Mouse (Mus musculus): Measurements from ENCODE around the gene Tiparp. TPM values are rescaled to one million over a fixed set of nuclear protein-coding genes. Genes with fewer than 3 reads are reported as not detected.
A peak's percentile ranks its signal among the peaks of the same experiment; 100 is the strongest.

Gene Tiparp
- polyA plus RNA-seq, 1 experiment from 2014 or later, result 7.3 TPM

DNA sequence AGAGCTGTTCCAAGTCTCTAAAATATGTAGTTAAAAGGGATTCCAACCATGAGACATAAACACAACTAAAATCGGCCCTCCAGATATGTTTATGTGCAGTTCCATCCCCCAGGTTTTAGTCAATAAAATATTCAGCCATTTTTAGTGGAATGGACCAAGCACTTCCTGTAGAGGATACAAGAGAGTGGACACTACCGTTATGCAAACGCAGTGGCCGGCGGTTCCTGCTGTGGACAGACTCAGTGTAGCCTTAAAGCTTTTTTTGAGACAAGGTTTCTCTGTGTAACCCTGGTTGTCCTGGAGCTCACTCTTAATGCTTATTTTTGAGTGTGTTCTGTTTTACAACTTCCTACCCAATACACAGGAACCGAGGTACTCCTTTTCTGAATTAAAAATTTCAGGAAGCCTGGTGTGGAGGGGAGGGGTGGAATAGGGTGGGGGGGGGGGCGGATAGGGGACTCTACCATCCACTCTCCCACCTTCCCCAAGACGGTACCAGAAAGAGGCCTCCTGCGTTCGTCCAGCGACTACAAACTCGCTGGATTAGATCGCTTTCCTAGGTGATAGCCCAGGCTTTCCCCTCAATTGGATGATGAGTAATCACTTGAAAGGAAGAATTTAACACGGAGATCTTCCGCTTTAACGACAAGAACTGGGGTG is 57.7 kb downstream of the Tiparp start:
- WGBS (ENCODE audit: insufficient replicate concordance), result 23% methylated on average over 16 of the region's 16 CpGs
- ATAC-seq (ENCODE audit: low read depth) (no peak), DNase-seq (no peak)

DNA sequence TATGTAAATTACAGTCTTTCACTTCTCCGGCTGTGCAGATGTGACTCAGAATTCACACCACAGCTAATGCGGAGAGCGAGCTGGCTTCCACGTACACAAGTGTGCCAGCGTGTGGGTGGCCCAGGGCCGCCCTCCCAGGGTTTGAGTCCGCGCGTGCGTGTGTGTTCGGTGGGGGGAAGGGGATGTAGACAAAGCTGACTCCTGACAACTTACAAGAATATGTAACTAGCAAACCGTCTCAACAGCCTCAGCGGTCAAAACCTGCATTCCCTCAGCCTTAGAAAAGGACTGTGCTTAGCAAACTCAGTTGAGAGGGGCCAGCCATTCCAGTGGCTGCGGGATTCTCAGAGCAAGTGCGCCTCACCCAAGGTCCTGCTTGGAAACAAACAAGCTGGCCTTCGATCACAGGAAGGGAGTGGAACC is 58.3 kb downstream of the Tiparp start:
- no peaks in the 10 kb centered on the region for H3K36me3 ChIP-seq
- 9% methylated on average over 16 of the region's 16 CpGs for WGBS (ENCODE audit: insufficient replicate concordance)
- H3K4me1 ChIP-seq (replicated peaks), result peaks cover 6% of the 10 kb centered on the region; the same call in 1 of the 2 replicates
- no peaks in the 10 kb centered on the region for H3K27me3 ChIP-seq
- peak overlapping the region; percentile 22 for H3K4me3 ChIP-seq (replicated peaks)
- H3K9ac ChIP-seq, result no peak overlapping the region
- no peak for ATAC-seq (ENCODE audit: low read depth)
- no peak for DNase-seq
- no peaks in the 10 kb centered on the region for H3K9me3 ChIP-seq (replicated peaks)
- peak overlapping the region; percentile 51 for H3K4me2 ChIP-seq
- H3K27ac ChIP-seq, result no peak overlapping the region

More for the DNA sequence above, 57.7 kb downstream of the Tiparp start:
- Histone ChIP-seq H3K9ac (no peak overlapping the region), H3K36me3 (no peaks in the 10 kb centered on the region), H3K4me3 (replicated peaks) (peak overlapping the region; percentile 22), H3K27me3 (no peaks in the 10 kb centered on the region), H3K9me3 (replicated peaks) (no peaks in the 10 kb centered on the region), H3K27ac (no peak overlapping the region), H3K4me1 (replicated peaks) (peaks cover 6% of the 10 kb centered on the region; the same call in 1 of the 2 replicates), H3K4me2 (peak overlapping the region; percentile 51)

DNA sequence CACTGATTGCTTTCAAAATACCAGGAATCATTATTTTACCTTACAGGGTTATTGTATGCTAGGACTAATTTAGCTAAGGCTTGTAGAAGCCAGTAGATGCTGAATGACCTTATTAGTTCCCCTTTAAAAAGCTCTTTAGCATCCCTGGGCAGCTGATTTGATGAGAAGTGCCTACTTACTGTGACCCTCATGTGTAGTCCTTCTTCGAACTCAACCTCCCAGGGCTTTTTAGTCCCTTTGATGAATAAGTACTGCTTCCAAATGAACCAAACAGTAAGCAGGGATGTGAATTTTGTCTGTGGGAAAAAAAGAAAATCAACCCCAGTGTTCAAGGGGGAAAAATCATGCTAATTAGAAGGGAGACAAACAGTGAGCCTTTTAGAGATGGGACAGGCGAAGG is 58.8 kb downstream of the Tiparp start:
- 54% methylated on average over 2 of the region's 2 CpGs for WGBS (ENCODE audit: insufficient replicate concordance)
- Histone ChIP-seq H3K9ac (no peak overlapping the region), H3K27me3 (no peaks in the 10 kb centered on the region), H3K4me3 (replicated peaks) (no peak overlapping the region), H3K4me2 (0 out of 2 replicates have a peak overlapping the region, but pooled peaks have one; percentile 51), H3K27ac (no peak overlapping the region), H3K36me3 (no peaks in the 10 kb centered on the region), H3K9me3 (replicated peaks) (no peaks in the 10 kb centered on the region), H3K4me1 (replicated peaks) (peaks cover 6% of the 10 kb centered on the region; the same call in 1 of the 2 replicates)
- DNase-seq (no peak), ATAC-seq (ENCODE audit: low read depth) (no peak)

DNA sequence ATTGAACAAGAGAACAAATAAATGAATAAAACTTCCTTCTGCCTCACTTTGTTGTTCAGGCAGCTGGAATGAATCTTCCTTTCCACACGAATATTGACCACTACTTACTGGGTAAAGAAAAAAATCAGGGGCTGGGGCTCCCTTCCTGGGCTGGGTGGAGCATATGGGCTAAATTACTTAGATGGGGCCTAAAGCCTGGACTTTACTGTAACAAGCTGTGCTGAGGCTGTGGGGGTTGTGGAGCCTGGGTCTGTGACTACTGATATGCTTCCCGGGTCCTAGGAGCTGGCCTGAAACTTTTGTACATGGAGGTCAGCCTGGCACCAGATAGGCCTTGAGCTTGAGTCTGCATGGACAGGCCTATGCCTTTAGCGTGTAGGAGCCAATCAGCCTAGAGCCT is 60.2 kb downstream of the Tiparp start:
- Histone ChIP-seq H3K4me2 (no peak overlapping the region), H3K9me3 (replicated peaks) (no peaks in the 10 kb centered on the region), H3K27me3 (no peaks in the 10 kb centered on the region), H3K4me3 (replicated peaks) (no peak overlapping the region), H3K9ac (no peak overlapping the region), H3K4me1 (replicated peaks) (peaks cover 6% of the 10 kb centered on the region; the same call in 1 of the 2 replicates), H3K36me3 (no peaks in the 10 kb centered on the region), H3K27ac (no peak overlapping the region)
- WGBS (ENCODE audit: insufficient replicate concordance), result 47% methylated on average over 3 of the region's 3 CpGs
- DNase-seq (no peak), ATAC-seq (ENCODE audit: low read depth) (no peak)

DNA sequence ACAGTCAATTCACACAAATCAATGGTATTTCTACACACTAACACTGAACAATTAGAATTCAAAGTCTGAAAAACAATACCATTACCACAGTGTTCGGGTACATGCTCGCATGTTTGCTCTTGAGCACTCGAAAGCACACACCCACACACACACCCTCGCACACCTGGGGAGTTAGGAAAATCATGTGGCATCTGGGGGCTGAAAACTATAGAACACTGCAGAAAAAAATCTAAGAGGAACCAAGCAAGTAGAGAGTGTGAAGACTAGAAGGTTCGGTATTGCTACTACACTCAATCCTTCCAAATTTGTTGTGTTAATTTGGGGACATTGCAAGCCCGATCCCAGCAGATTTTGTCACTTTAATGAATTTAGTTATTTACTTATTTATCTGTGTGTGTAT is 64.6 kb downstream of the Tiparp start:
- Histone ChIP-seq H3K4me2 (no peak overlapping the region), H3K4me1 (replicated peaks) (no peaks in the 10 kb centered on the region), H3K27me3 (no peaks in the 10 kb centered on the region), H3K36me3 (no peaks in the 10 kb centered on the region), H3K27ac (no peak overlapping the region), H3K9me3 (replicated peaks) (no peaks in the 10 kb centered on the region), H3K9ac (no peak overlapping the region), H3K4me3 (replicated peaks) (no peak overlapping the region)
- 74% methylated on average over 6 of the region's 6 CpGs for WGBS (ENCODE audit: insufficient replicate concordance)
- ATAC-seq (ENCODE audit: low read depth), result no peak
- no peak for DNase-seq

DNA sequence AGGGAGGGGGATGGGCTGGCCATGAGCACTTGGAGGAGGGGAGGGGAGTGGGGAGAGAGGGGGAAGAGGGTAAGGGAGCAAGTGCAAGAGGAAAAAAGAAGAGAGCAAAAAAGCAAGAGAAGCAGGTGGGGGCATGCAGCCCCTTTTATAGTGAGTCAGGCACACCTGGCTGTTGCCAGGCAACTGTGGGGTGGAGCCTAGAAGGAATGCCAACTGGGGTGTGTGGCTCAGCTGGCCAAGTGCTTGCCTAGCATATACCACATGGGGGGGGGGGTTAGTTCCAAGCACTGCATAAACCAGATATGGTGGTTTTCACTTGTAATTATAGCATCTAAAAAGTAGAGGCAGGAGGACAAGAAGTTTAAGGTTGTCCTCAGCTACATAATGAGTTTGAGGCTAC is 66.3 kb downstream of the Tiparp start:
- no peak overlapping the region for H3K4me2 ChIP-seq
- ATAC-seq (ENCODE audit: low read depth), result no peak
- no peaks in the 10 kb centered on the region for H3K9me3 ChIP-seq (replicated peaks)
- no peaks in the 10 kb centered on the region for H3K4me1 ChIP-seq (replicated peaks)
- no peaks in the 10 kb centered on the region for H3K27me3 ChIP-seq
- H3K36me3 ChIP-seq, result no peaks in the 10 kb centered on the region
- no peak overlapping the region for H3K9ac ChIP-seq
- no peak for DNase-seq
- no peak overlapping the region for H3K4me3 ChIP-seq (replicated peaks)
- no peak overlapping the region for H3K27ac ChIP-seq

DNA sequence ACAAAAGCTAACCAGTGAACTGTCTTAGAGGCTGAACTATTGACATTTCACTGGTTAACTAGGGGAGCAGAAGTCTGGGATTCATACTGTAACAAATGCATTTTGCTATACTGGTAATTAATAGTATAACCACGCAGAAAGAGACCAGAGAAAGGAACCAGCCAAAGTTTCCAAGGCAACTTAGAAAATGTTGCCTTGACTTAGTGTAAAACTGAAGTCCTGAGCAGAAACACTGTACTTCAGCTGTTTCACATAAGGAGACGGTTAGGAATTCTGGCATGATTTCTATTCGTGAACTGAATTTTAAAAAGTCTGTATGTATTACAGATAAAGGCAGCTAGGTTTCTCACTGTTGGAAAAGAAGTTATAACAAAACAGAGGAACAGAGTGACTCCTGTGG is 67.0 kb downstream of the Tiparp start:
- Histone ChIP-seq H3K9me3 (replicated peaks) (no peaks in the 10 kb centered on the region), H3K4me3 (replicated peaks) (no peak overlapping the region), H3K4me1 (replicated peaks) (no peaks in the 10 kb centered on the region), H3K4me2 (no peak overlapping the region), H3K36me3 (no peaks in the 10 kb centered on the region), H3K27ac (no peak overlapping the region), H3K27me3 (no peaks in the 10 kb centered on the region), H3K9ac (no peak overlapping the region)
- no peak for DNase-seq
- no peak for ATAC-seq (ENCODE audit: low read depth)
- WGBS (ENCODE audit: insufficient replicate concordance), result 78% methylated on average over 3 of the region's 3 CpGs

DNA sequence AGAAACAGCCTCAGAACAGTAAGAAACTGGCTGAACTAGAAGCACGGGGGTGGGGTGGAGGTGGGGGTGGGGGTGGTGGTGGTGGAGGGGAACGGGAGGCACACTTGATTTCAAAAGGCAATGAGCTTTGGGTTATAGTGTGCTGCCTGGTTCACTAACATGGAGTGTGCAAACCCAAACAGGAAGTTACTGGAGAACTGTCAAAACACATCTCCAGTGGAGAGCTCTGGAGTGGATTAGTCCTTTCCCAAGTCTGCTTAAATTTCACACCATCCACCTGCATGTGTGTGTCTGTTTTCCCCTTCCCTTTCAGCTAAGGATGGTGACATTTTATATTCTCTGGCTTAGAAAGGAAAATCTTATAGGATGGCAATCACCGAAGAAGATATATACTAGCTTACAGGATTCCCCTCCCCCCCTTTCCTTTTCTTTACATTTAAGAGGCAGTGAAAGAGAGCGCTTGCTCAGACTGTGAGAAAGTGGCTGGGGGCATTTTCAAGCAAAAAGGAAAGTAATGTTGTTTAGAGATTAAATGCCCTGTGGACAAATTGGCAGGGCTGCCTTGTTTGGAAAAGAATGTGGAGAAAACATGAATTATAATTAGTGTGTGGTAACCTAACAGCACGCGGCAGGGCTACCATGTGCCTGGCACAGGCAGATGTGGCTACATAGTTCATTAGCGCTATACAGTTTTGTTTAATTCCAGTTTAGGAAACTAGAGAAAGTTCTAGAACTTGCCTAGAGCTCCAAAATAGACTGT is 70.0 kb downstream of the Tiparp start:
- 58% methylated on average over 7 of the region's 7 CpGs for WGBS (ENCODE audit: insufficient replicate concordance)
- no peak overlapping the region for H3K27ac ChIP-seq
- DNase-seq (no peak), ATAC-seq (ENCODE audit: low read depth) (no peak)
- H3K27me3 ChIP-seq, result no peaks in the 10 kb centered on the region
- H3K4me2 ChIP-seq, result no peak overlapping the region
- H3K9me3 ChIP-seq (replicated peaks), result no peaks in the 10 kb centered on the region
- no peaks in the 10 kb centered on the region for H3K4me1 ChIP-seq (replicated peaks)
- H3K4me3 ChIP-seq (replicated peaks), result no peak overlapping the region
- H3K9ac ChIP-seq, result no peak overlapping the region
- H3K36me3 ChIP-seq, result no peaks in the 10 kb centered on the region

DNA sequence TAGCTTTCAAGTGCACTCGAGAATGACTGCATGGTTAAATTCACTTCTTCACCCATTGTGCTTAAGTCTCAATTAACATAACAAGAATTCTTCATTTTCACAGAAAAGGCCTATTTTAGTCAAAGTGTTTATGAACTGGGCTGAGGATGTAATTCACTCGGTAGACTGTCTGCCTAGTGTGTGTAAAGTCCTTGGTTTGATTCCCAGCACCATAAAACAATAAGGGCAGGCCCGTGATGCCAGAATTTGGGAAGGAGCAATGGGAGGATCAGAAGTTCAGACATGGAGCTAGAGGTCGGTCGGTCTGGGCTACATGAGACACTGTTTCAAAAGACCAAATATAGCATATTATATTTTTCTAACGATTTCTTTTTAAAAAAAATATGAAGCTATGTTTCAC is 70.9 kb downstream of the Tiparp start:
- no peaks in the 10 kb centered on the region for H3K9me3 ChIP-seq (replicated peaks)
- no peak overlapping the region for H3K4me3 ChIP-seq (replicated peaks)
- no peak overlapping the region for H3K4me2 ChIP-seq
- DNase-seq, result no peak
- no peak overlapping the region for H3K27ac ChIP-seq
- 60% methylated on average over 6 of the region's 6 CpGs for WGBS (ENCODE audit: insufficient replicate concordance)
- no peak overlapping the region for H3K9ac ChIP-seq
- no peaks in the 10 kb centered on the region for H3K36me3 ChIP-seq
- ATAC-seq (ENCODE audit: low read depth), result no peak
- H3K27me3 ChIP-seq, result no peaks in the 10 kb centered on the region
- no peaks in the 10 kb centered on the region for H3K4me1 ChIP-seq (replicated peaks)

DNA sequence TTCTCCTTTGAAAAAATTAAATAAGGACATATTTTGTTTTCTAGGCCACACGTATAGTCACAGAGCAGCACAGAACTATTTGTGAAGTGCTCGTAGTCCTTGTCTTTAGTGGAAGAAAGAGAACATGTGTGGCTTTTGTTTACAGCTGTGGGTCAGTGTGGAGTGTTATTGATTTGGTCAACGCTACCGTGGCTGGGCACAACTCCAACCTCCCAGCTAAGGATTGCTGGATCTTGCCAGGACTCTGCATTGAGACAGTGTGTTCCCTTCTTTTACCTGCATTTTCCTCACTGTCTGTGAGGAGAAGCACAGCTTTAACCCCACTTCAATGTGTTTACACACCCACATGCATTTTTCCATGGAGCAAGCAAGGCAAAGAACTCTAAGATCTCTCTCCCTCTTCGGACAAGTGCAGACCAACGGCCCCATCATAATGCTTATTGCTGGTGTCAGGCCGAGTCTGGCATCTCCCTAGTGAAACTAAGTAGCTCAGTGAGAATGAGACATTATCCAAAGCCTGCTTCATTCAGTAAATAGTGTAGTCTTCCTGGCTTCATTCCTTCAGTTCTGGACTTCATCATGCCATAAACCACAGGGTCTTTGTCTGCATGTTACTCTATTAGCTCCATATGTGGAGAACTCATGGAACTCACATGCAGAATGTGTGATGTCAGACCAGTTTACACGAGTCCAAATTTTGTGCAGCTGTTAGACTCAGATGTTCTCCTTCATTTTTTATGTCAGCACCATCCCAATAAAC is 73.3 kb downstream of the Tiparp start:
- H3K4me1 ChIP-seq (replicated peaks), result no peaks in the 10 kb centered on the region
- H3K4me2 ChIP-seq, result no peak overlapping the region
- no peak overlapping the region for H3K9ac ChIP-seq
- no peaks in the 10 kb centered on the region for H3K27me3 ChIP-seq
- DNase-seq, result no peak
- ATAC-seq (ENCODE audit: low read depth), result no peak
- WGBS (ENCODE audit: insufficient replicate concordance), result 60% methylated on average over 8 of the region's 8 CpGs
- H3K36me3 ChIP-seq, result no peaks in the 10 kb centered on the region
- H3K4me3 ChIP-seq (replicated peaks), result no peak overlapping the region
- no peak overlapping the region for H3K27ac ChIP-seq
- no peaks in the 10 kb centered on the region for H3K9me3 ChIP-seq (replicated peaks)

DNA sequence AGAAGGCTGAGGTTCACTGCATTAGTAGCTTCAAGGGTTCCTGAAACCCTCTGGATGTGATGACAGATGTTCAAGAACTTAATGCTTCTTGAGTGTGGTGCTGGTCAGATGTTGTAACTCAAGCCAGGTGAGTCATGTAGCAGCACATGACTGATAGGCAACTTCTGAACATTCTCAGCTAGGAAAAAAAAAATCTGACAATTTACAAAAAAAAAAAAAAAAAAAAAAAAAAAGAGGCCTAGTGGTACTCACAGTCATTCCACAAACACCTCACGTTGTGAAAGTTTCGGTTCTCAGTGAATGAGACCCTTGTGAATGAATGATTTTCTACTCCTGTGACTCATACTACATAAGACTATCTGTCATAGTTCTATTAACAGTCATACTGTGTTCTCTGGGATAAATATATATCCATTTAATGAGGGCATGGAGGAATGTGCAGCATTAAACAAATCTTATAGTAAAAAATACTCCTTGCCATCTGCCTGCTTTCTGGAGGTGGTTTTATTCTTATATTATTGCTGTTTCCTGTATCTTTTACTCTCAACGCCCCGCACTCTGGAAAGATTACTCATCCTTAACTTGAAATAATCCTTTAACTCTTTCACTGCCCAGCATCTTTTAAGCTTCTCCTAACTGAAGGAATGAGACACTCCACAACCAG is 75.3 kb downstream of the Tiparp start:
- Histone ChIP-seq H3K4me2 (no peak overlapping the region), H3K27me3 (no peaks in the 10 kb centered on the region), H3K9me3 (replicated peaks) (no peaks in the 10 kb centered on the region), H3K36me3 (no peaks in the 10 kb centered on the region), H3K4me1 (replicated peaks) (no peaks in the 10 kb centered on the region), H3K9ac (no peak overlapping the region), H3K27ac (no peak overlapping the region), H3K4me3 (replicated peaks) (no peak overlapping the region)
- ATAC-seq (ENCODE audit: low read depth), result no peak
- DNase-seq, result no peak
- 51% methylated on average over 4 of the region's 4 CpGs for WGBS (ENCODE audit: insufficient replicate concordance)

Measured in liver, embryonic 13.5 days (tissue).